Mouse (Mus musculus): Measurements from ENCODE around the gene Ada.

GRCm38 (mm10) chr2:163710000-163710399 lies 40.0 kb downstream of the Ada start:
- no peak for TF ChIP-seq CTCF (IDR thresholded peaks at IDR 0.05; ENCODE audit: borderline replicate concordance, extremely low read depth, insufficient read depth, insufficient read length)
- no peak for TF ChIP-seq POLR2A (IDR thresholded peaks at IDR 0.05; ENCODE audit: borderline replicate concordance, extremely low read depth, insufficient read depth, insufficient read length, poor library complexity, severe bottlenecking)

Measured in brain, embryonic 14.5 days (tissue).